Mouse (Mus musculus) megakaryocyte, embryonic 14.5 days (primary cell): Measurements from ENCODE around the gene Naa38. TPM values are rescaled to one million over a fixed set of nuclear protein-coding genes. Genes with fewer than 3 reads are reported as not detected.

ENCODE experiments used
- H3K27me3 ChIP-seq: replicated peaks from 2 replicates; pipeline ENCODE3; 2012; ENCODE audit warnings: inconsistent platforms
- H3K36me3 ChIP-seq: replicated peaks from 2 replicates; pipeline ENCODE3; 2012; ENCODE audit warnings: low read length, inconsistent platforms, mixed read lengths
- H3K4me1 ChIP-seq: 2 replicates; pipeline ENCODE4 v1.6.1; 2012; ENCODE audit warnings: inconsistent platforms
- H3K4me3 ChIP-seq: replicated peaks from 2 replicates; pipeline ENCODE3; 2012; ENCODE audit warnings: moderate library complexity, mild to moderate bottlenecking, inconsistent platforms
- H3K9me3 ChIP-seq: 2 replicates; pipeline ENCODE4 v1.6.1; 2012; ENCODE audit warnings: inconsistent platforms
- FLI1 ChIP-seq: IDR thresholded peaks from 2 replicates; pipeline ENCODE4 v1.6.1; 2012; ENCODE audit warnings: low read length, inconsistent platforms, mixed read lengths
- GATA1 ChIP-seq: IDR thresholded peaks from 3 replicates; pipeline ENCODE4 v1.6.1; 2012; ENCODE audit warnings: mixed read lengths, low read length, inconsistent platforms, borderline replicate concordance
- polyA plus RNA-seq: library from polyadenylated mRNA; stranded (reverse); fragments of >175 nt; gene quantifications from 2 replicates; pipeline ENCODE4 v1.2.3, GENCODE M21; 2012; ENCODE audit warnings: low replicate concordance; ENCODE audit not compliant: insufficient read depth

Gene Naa38
- polyA plus RNA-seq, 1 experiment: 159 TPM

GRCm38 (mm10) chr11:69419443-69419812, 24.1 kb downstream of the Naa38 start:
- H3K27me3 ChIP-seq: peaks cover 27% of the 10 kb centered on the region
- TF ChIP-seq GATA1: no peak
- TF ChIP-seq FLI1: no peak
- H3K4me1 ChIP-seq: peaks cover 81% of the 10 kb centered on the region
- peaks cover under 1% of the 10 kb centered on the region for H3K36me3 ChIP-seq
- H3K9me3 ChIP-seq: no peaks in the 10 kb centered on the region
- peak overlapping the region; percentile 95 for H3K4me3 ChIP-seq

- Histone ChIP-seq H3K9me3 (no peaks in the 10 kb centered on the region), H3K36me3 (no peaks in the 10 kb centered on the region), H3K4me1 (peaks cover 76% of the 10 kb centered on the region), H3K27me3 (peaks cover 27% of the 10 kb centered on the region), H3K4me3 (peak overlapping the region; percentile 95)
- TF ChIP-seq FLI1: no peak
- TF ChIP-seq GATA1: no peak
These were observed 24.7 kb downstream of the Naa38 start for GRCm38 (mm10) chr11:69419813-69420553.

GRCm38 (mm10) chr11:69420554-69421000, 25.3 kb downstream of the Naa38 start:
- Histone ChIP-seq H3K27me3 (peaks cover 27% of the 10 kb centered on the region), H3K4me1 (peaks cover 70% of the 10 kb centered on the region), H3K9me3 (no peaks in the 10 kb centered on the region), H3K4me3 (peak overlapping the region; percentile 95), H3K36me3 (no peaks in the 10 kb centered on the region)
- TF ChIP-seq FLI1 (no peak), GATA1 (no peak)

GRCm38 (mm10) chr11:69421131-69421977, 26.1 kb downstream of the Naa38 start:
- H3K9me3 ChIP-seq: no peaks in the 10 kb centered on the region
- no peaks in the 10 kb centered on the region for H3K36me3 ChIP-seq
- TF ChIP-seq GATA1 (no peak), FLI1 (no peak)
- H3K4me1 ChIP-seq: peaks cover 71% of the 10 kb centered on the region
- H3K4me3 ChIP-seq: no peak overlapping the region
- H3K27me3 ChIP-seq: peaks cover 27% of the 10 kb centered on the region

- peaks cover 27% of the 10 kb centered on the region for H3K27me3 ChIP-seq
- no peaks in the 10 kb centered on the region for H3K36me3 ChIP-seq
- H3K9me3 ChIP-seq: no peaks in the 10 kb centered on the region
- TF ChIP-seq FLI1 (no peak), GATA1 (no peak)
- H3K4me1 ChIP-seq: peaks cover 61% of the 10 kb centered on the region
- H3K4me3 ChIP-seq: no peak overlapping the region
These were observed 27.6 kb downstream of the Naa38 start for GRCm38 (mm10) chr11:69422842-69423241.

- TF ChIP-seq FLI1: no peak
- no peak for TF ChIP-seq GATA1
- Histone ChIP-seq H3K36me3 (no peaks in the 10 kb centered on the region), H3K4me3 (peak overlapping the region; percentile 67), H3K27me3 (peaks cover 27% of the 10 kb centered on the region), H3K9me3 (no peaks in the 10 kb centered on the region), H3K4me1 (peaks cover 56% of the 10 kb centered on the region)
These were observed 28.6 kb downstream of the Naa38 start for GRCm38 (mm10) chr11:69423885-69424284.

- no peak overlapping the region for H3K4me3 ChIP-seq
- TF ChIP-seq GATA1: no peak
- TF ChIP-seq FLI1: no peak
- no peaks in the 10 kb centered on the region for H3K9me3 ChIP-seq
- H3K36me3 ChIP-seq: no peaks in the 10 kb centered on the region
- H3K4me1 ChIP-seq: peaks cover 40% of the 10 kb centered on the region
- H3K27me3 ChIP-seq: peaks cover 22% of the 10 kb centered on the region
These were observed 31.0 kb downstream of the Naa38 start for GRCm38 (mm10) chr11:69426246-69426645.

- Histone ChIP-seq H3K4me1 (peaks cover 31% of the 10 kb centered on the region), H3K27me3 (peaks cover 17% of the 10 kb centered on the region), H3K9me3 (no peaks in the 10 kb centered on the region), H3K36me3 (no peaks in the 10 kb centered on the region), H3K4me3 (no peak overlapping the region)
- TF ChIP-seq GATA1 (no peak), FLI1 (no peak)
These were observed 33.5 kb downstream of the Naa38 start for GRCm38 (mm10) chr11:69428751-69429150.

- no peaks in the 10 kb centered on the region for H3K36me3 ChIP-seq
- peaks cover 21% of the 10 kb centered on the region for H3K27me3 ChIP-seq
- peaks cover 26% of the 10 kb centered on the region for H3K4me1 ChIP-seq
- H3K9me3 ChIP-seq: no peaks in the 10 kb centered on the region
- TF ChIP-seq FLI1 (no peak), GATA1 (no peak)
- H3K4me3 ChIP-seq: peak overlapping the region; percentile 31
These were observed 34.0 kb downstream of the Naa38 start for GRCm38 (mm10) chr11:69429313-69429712.

GRCm38 (mm10) chr11:69430631-69431030, 35.3 kb downstream of the Naa38 start:
- Histone ChIP-seq H3K4me1 (peaks cover 24% of the 10 kb centered on the region), H3K36me3 (no peaks in the 10 kb centered on the region), H3K4me3 (no peak overlapping the region), H3K9me3 (no peaks in the 10 kb centered on the region), H3K27me3 (peaks cover 33% of the 10 kb centered on the region)
- no peak for TF ChIP-seq FLI1
- no peak for TF ChIP-seq GATA1
